Mouse (Mus musculus): ENCODE data around the gene Cep350. TPM values are rescaled to one million over a fixed set of nuclear protein-coding genes. Genes with fewer than 3 reads are reported as not detected.
"Not testable (repeated sequence)": the region's sequence is repeated elsewhere in the genome, so short reads cannot be mapped to it uniquely, and the experiment has no call there.

The Cep350 gene
- polyA plus RNA-seq, 1 experiment: 5.8 TPM

DNA sequence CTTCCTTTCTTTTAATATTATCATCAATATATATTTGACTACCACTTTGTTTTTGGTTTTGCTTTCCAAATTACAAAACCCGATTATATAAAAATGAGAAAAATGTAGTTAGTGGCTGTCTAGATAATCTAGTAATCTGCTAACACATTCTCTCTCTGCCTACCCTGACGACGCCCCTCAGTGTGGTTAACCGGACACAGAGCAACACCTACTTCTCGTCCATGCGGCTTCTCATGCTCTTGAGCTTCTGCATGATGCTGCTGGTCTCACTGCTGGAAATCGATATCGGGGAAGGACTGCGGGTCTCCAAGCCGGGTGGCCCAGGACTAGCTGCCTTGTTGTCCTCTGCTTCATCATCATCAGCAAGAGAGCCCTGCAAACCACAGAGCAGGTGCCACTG lies 78.7 kb downstream of the Cep350 start:
- Histone ChIP-seq H3K27ac (ENCODE audit: insufficient read depth, low read depth, low read length) (no peak overlapping the region), H3K4me3 (ENCODE audit: low read depth, low read length) (no peak overlapping the region), H3K27me3 (ENCODE audit: control insufficient read depth, insufficient read depth, low read length) (no peaks in the 10 kb centered on the region), H3K4me1 (ENCODE audit: control insufficient read depth, insufficient read depth, insufficient read length, low read length) (no peaks in the 10 kb centered on the region), H3K36me3 (ENCODE audit: control insufficient read depth, insufficient read depth, low read length) (peaks cover 66% of the 10 kb centered on the region)
- TF ChIP-seq POLR2A (IDR thresholded peaks at IDR 0.05; ENCODE audit: low read depth, low read length) (no peak), CTCF (IDR thresholded peaks at IDR 0.05; ENCODE audit: extremely low read depth, insufficient read length, insufficient replicate concordance, low read depth, low read length) (no peak)
- WGBS: 95% methylated on average over 10 of the region's 10 CpGs

DNA sequence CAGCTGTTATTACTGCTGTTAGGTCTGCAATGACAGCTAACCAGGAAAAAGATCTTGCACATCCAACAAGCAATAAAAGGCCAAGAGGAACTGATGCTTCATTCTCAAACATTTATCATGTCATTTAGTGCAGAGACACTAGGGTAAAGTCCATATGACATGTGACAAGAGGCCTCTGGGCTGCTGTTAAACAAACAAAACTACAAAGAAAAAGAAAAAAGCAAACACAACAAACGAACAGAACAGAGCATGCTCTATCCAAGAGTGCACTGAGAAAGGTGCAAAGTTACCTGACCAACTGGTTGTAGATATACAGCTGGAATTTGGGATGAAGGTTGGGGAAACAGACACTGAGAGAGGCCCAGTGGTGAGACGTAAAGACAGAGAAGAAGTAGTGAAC lies 86.2 kb downstream of the Cep350 start:
- TF ChIP-seq CTCF (IDR thresholded peaks at IDR 0.05; ENCODE audit: extremely low read depth, insufficient read length, insufficient replicate concordance, low read depth, low read length) (no peak), POLR2A (IDR thresholded peaks at IDR 0.05; ENCODE audit: low read depth, low read length) (no peak)
- H3K27ac ChIP-seq (ENCODE audit: insufficient read depth, low read depth, low read length): no peak overlapping the region
- H3K4me1 ChIP-seq (ENCODE audit: control insufficient read depth, insufficient read depth, insufficient read length, low read length): no peaks in the 10 kb centered on the region
- WGBS: 52% methylated on average over 2 of the region's 2 CpGs
- H3K4me3 ChIP-seq (ENCODE audit: low read depth, low read length): no peak overlapping the region
- H3K27me3 ChIP-seq (ENCODE audit: control insufficient read depth, insufficient read depth, low read length): no peaks in the 10 kb centered on the region
- peaks cover 43% of the 10 kb centered on the region for H3K36me3 ChIP-seq (ENCODE audit: control insufficient read depth, insufficient read depth, low read length)

DNA sequence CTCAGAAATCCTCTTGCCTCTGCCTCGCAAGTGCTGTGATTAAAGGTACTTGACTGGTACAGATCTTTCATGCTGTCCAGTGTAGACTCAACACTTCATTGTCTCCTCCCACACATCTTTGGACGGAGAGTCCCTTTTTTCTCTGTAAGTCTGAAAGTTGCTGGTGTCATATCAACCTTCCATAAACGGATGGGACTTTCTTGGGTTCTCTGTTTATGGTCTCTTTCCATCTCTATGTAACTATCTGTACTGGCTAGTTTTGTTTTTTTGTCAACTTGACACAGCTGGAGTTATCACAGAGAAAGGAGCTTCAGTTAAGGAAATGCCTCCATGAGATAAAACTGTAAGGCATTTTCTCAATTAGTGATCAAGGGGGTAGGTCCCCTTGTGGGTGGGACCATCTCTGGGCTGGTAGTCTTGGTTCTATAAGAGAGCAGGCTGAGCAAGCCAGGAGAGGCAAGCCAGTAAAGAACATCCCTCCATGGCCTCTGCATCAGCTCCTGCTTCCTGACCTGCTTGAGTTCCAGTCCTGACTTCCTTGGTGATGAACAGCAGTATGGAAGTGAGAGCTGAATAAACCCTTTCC lies 90.3 kb downstream of the Cep350 start:
- not testable (repeated sequence) for H3K4me1 ChIP-seq (ENCODE audit: control insufficient read depth, insufficient read depth, insufficient read length, low read length); H3K4me3 ChIP-seq (ENCODE audit: low read depth, low read length); H3K27ac ChIP-seq (ENCODE audit: insufficient read depth, low read depth, low read length); H3K27me3 ChIP-seq (ENCODE audit: control insufficient read depth, insufficient read depth, low read length)
- H3K36me3 ChIP-seq (ENCODE audit: control insufficient read depth, insufficient read depth, low read length): peaks cover 48% of the 10 kb centered on the region
- 87% methylated on average over 3 of the region's 3 CpGs for WGBS

DNA sequence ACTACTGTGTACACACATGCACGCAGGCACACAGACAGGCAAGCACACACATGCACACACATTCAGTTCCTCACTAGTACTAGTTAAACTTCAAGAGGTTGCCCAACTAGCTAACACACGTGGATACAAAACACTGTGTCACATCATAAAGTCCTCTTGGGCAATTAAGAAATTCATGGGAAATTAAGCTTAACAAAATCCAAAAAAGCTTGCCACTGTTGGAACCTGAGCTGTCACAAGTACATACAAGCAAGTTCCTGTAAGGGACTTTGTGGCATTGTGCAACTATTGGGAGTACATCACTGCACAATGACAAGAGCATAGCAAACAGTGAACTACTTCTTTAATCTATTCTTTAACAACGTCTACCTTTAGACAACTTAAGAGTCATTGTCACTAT lies 93.5 kb downstream of the Cep350 start:
- H3K36me3 ChIP-seq (ENCODE audit: control insufficient read depth, insufficient read depth, low read length): peaks cover 59% of the 10 kb centered on the region
- no peak for TF ChIP-seq CTCF (IDR thresholded peaks at IDR 0.05; ENCODE audit: extremely low read depth, insufficient read length, insufficient replicate concordance, low read depth, low read length)
- no peak for TF ChIP-seq POLR2A (IDR thresholded peaks at IDR 0.05; ENCODE audit: low read depth, low read length)
- WGBS: 91% methylated on average over 3 of the region's 3 CpGs
- no peak overlapping the region for H3K4me3 ChIP-seq (ENCODE audit: low read depth, low read length)
- no peaks in the 10 kb centered on the region for H3K4me1 ChIP-seq (ENCODE audit: control insufficient read depth, insufficient read depth, insufficient read length, low read length)
- no peaks in the 10 kb centered on the region for H3K27me3 ChIP-seq (ENCODE audit: control insufficient read depth, insufficient read depth, low read length)
- H3K27ac ChIP-seq (ENCODE audit: insufficient read depth, low read depth, low read length): no peak overlapping the region

DNA sequence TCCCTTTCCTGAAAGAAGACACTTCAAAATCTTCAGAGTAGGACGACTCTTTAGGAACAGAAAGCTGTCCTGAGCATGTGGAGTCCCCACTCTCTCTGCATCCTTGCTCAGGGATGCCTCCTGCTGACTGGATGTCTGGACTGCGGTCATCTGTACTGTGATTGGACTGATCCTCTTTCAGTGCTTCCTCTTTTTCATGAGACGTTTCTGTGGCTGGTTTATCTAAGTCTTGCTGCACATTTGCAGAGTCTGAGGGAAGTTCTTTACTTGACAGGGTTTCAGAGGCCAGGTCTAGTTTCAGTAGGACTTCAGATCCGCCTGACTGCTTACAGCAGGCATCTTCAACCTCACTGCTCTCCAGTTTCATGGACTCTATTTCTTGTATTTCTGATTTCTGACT lies 110.1 kb downstream of the Cep350 start:
- H3K36me3 ChIP-seq (ENCODE audit: control insufficient read depth, insufficient read depth, low read length): peaks cover 66% of the 10 kb centered on the region
- WGBS: 66% methylated on average over 4 of the region's 4 CpGs
- no peaks in the 10 kb centered on the region for H3K4me1 ChIP-seq (ENCODE audit: control insufficient read depth, insufficient read depth, insufficient read length, low read length)
- no peak overlapping the region for H3K4me3 ChIP-seq (ENCODE audit: low read depth, low read length)
- H3K27me3 ChIP-seq (ENCODE audit: control insufficient read depth, insufficient read depth, low read length): no peaks in the 10 kb centered on the region
- H3K27ac ChIP-seq (ENCODE audit: insufficient read depth, low read depth, low read length): no peak overlapping the region
- no peak for TF ChIP-seq POLR2A (IDR thresholded peaks at IDR 0.05; ENCODE audit: low read depth, low read length)
- no peak for TF ChIP-seq CTCF (IDR thresholded peaks at IDR 0.05; ENCODE audit: extremely low read depth, insufficient read length, insufficient replicate concordance, low read depth, low read length)

DNA sequence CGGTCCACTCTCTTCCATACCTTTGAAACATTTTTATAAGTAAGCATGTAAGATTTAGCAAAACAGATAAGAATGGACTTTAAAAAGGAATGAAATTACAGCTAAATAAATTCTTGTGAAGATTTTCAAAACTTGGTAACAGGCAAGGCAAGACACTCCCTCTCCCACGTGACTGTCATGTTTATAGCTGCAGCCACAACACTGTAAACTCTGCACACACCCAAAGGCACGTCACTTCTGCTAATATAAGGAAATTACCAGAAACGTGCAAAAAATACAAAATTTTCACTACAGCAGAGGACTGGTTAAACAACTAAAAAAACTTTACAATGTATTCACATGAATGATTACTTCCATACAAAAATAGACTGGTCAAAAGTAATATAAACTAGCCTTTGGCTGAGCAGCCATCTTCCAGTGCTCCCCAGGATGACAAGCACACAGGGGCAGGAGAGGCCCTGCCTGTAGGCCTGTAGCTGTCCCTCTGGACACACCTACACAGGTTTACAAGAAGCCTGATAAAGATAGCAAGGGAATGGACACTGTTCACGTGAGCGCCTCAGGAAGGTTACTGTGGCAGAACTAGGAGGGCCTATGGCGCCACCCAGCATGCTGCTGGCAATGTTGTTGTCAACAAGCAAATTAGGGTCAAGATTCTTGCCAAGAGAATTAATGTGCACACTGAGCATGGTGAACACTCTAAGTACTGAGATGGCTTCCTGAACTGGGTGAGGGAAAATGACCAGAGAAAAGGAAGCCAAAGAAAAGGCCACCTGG lies 117.9 kb downstream of the Cep350 start:
- no peak overlapping the region for H3K27ac ChIP-seq (ENCODE audit: insufficient read depth, low read depth, low read length)
- 67% methylated on average over 7 of the region's 7 CpGs for WGBS
- no peaks in the 10 kb centered on the region for H3K4me1 ChIP-seq (ENCODE audit: control insufficient read depth, insufficient read depth, insufficient read length, low read length)
- no peaks in the 10 kb centered on the region for H3K27me3 ChIP-seq (ENCODE audit: control insufficient read depth, insufficient read depth, low read length)
- no peak overlapping the region for H3K4me3 ChIP-seq (ENCODE audit: low read depth, low read length)
- TF ChIP-seq POLR2A (IDR thresholded peaks at IDR 0.05; ENCODE audit: low read depth, low read length) (no peak), CTCF (IDR thresholded peaks at IDR 0.05; ENCODE audit: extremely low read depth, insufficient read length, insufficient replicate concordance, low read depth, low read length) (no peak)
- peaks cover 42% of the 10 kb centered on the region for H3K36me3 ChIP-seq (ENCODE audit: control insufficient read depth, insufficient read depth, low read length)

DNA sequence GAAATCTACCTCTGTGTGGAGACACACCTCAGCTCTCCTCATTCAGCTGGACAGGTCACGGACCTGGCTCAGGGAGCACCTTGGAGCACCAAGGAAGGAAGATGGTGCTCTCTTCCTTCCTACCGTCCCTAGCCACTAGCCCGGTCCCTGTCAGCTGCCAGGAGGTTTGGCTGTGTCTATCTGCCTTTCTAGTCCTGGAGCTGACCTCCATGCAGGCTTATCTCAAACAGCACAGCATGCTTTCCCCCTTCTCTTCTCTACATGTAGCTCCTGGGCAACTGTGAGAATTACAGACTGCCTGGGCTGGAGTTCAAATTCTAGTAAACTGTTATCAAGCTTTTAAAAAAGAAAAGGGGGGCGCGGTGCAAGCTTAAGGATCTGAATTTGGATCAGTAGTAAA lies 120.0 kb downstream of the Cep350 start:
- H3K36me3 ChIP-seq (ENCODE audit: control insufficient read depth, insufficient read depth, low read length): peaks cover 43% of the 10 kb centered on the region
- 96% methylated on average over 5 of the region's 5 CpGs for WGBS
- TF ChIP-seq POLR2A (IDR thresholded peaks at IDR 0.05; ENCODE audit: low read depth, low read length): no peak
- TF ChIP-seq CTCF (IDR thresholded peaks at IDR 0.05; ENCODE audit: extremely low read depth, insufficient read length, insufficient replicate concordance, low read depth, low read length): no peak
- no peaks in the 10 kb centered on the region for H3K27me3 ChIP-seq (ENCODE audit: control insufficient read depth, insufficient read depth, low read length)
- no peak overlapping the region for H3K4me3 ChIP-seq (ENCODE audit: low read depth, low read length)
- no peak overlapping the region for H3K27ac ChIP-seq (ENCODE audit: insufficient read depth, low read depth, low read length)
- H3K4me1 ChIP-seq (ENCODE audit: control insufficient read depth, insufficient read depth, insufficient read length, low read length): no peaks in the 10 kb centered on the region

All from small intestine, adult 2 months (tissue).